Mouse (Mus musculus) layer of hippocampus, adult 9-11 months (tissue): Measurements from ENCODE around the gene Mrps7.

Experiments used
- DNase-seq: peaks from one replicate; pipeline ENCODE4 v3.0.0; 2022

The Mrps7 gene

DNA sequence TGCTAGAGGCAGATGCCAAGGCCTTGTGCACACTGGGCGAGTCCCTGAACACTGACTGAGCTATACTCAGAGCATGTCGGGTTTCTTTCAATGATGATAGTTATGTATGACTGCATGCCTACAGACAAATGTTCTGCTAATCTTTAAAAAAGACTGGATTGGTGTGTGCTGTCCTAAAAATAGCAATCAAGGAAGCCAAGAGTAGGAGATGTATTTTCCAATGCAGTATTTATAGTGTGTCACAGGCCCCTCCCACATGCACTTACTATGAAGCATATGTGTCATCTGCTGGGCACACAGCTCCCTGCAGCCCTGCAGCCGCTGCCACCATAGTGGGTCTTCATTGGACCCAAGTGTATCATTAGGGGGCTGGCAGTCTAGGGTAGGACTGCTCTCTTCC lies 49.5 kb downstream of the Mrps7 start:
- DNase-seq, result peak; percentile 61

DNA sequence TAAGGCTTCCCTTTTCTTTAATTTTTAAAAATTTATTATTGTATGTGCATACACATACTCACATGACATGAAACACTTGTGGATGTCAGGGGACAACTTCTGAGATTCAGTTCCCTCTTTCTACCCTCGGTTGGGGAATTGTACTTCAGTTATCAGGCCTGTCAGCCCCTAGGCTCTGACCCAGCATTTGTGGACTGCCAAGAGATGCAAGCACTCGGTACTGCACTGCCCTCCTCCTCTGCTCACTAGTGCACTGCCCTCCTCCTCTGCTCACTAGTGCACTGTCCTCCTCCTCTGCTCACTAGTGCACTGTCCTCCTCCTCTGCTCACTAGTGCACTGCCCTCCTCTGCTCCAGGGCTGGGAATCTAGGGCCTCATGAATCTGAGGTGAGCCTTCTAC lies 50.4 kb downstream of the Mrps7 start:
- DNase-seq, result no peak
